Mouse (Mus musculus) heart, embryonic 10.5 days (tissue): ENCODE data around the gene Chrna7. TPM values are rescaled to one million over a fixed set of nuclear protein-coding genes. Genes with fewer than 3 reads are reported as not detected.

ENCODE experiments used
- DNase-seq: peaks from one replicate; pipeline ENCODE4 v3.0.0-alpha.2; 2017; ENCODE audit warnings: low spot score
- H3K27ac ChIP-seq: fragments of 300-500 bp; sonication (generic); 2 replicates; pipeline ENCODE4 v1.5.1; 2016; ENCODE audit warnings: mild to moderate bottlenecking
- H3K27me3 ChIP-seq: fragments of 300-500 bp; sonication (generic); 2 replicates; pipeline ENCODE4 v1.6.1; 2016; ENCODE audit warnings: mild to moderate bottlenecking; ENCODE audit not compliant: poor library complexity, insufficient read depth, severe bottlenecking
- H3K36me3 ChIP-seq: fragments of 300-500 bp; sonication (generic); 2 replicates; pipeline ENCODE4 v1.6.1; 2016; ENCODE audit warnings: mild to moderate bottlenecking, moderate library complexity
- H3K4me1 ChIP-seq: fragments of 300-500 bp; sonication (generic); 2 replicates; pipeline ENCODE4 v1.6.1; 2016; ENCODE audit warnings: mild to moderate bottlenecking
- H3K4me3 ChIP-seq: fragments of 300-500 bp; sonication (generic); 2 replicates; pipeline ENCODE4 v1.5.1; 2016; ENCODE audit warnings: mild to moderate bottlenecking, moderate library complexity
- H3K9me3 ChIP-seq: fragments of 300-500 bp; sonication (generic); 2 replicates; pipeline ENCODE4 v1.6.1; 2016; ENCODE audit warnings: mild to moderate bottlenecking, moderate library complexity
- WGBS: fragments of 180-500 bp; shearing (Covaris S2); methylation state at CpG from one replicate; pipeline ENCODE4 v1.1.7; 2016; 5-methylcytosine and 5-hydroxymethylcytosine counted together
- polyA plus RNA-seq: library from polyadenylated mRNA; unstranded; fragments of >200 nt; fragmentation: Nextera tagmentation; extraction: Ambion mirVana; gene quantifications from 2 replicates; pipeline ENCODE4 v1.2.1, GENCODE M21; 2016

The Chrna7 gene
- polyA plus RNA-seq: 1.3 and 1.7 TPM in 2 replicates

DNA sequence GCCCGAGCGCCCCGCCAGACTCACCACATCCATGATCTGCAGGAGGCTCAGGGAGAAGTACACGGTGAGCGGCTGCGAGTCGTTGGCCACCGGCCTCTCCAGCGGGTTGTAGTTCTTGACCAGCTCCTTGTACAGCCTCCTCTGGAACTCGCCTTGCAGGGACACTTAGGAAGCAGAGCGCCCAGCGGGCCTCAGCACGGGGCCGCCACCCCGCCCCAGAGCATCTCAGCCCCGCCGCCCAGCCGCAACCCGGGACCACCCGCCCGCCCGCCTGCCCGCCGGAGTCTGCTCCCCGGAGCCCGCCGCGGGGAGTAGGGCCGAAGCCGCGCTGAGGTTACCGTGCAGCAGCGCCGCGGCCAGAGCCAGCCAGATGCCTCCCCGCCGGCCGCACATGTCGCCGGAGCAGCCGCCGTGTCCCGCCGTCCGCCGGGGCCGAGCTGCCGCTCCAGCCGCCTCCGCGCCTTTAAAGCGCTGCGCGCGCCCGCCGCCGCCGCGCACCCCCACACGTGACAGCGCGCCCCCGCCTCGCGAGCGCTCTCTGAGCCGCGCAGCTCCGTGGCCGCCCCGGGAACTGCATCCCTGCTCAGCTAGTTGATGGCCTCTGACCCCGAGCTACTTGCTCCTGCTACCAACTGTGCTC lies at the start of gene Chrna7:
Gene Chrna7 (minus strand): TSS at position 486 of the 640 bp plus-strand sequence.
- Histone ChIP-seq H3K36me3 (no peaks in the 10 kb centered on the region), H3K4me3 (peak within 1 kb of the TSS; percentile 84), H3K4me1 (no peaks in the 10 kb centered on the region), H3K27ac (peak within 1 kb of the TSS; percentile 78), H3K9me3 (no peaks in the 10 kb centered on the region), H3K27me3 (no peaks in the 10 kb centered on the region)
- DNase-seq: peak; percentile 78
- WGBS: 1% methylated on average over 51 of the region's 73 CpGs

DNA sequence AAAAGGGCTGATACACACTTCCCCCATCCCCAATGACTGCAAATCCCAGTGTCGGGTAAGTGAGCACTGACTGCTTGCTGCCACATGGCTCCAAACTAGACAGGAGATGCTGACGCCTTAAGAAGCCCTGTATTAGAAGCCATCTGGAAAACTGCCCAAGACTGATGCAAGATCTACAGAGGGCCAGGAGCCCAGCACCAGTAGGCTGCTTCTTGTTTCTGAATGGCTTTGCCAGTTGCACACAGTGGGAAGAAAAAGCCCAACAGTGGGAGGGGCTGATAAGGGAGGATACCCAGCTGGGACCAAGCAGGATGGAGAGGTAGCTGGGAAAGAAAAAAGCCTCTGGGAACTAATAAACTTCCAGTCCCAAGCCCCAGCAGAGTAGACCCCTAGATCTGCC lies 37.0 kb upstream of the Chrna7 start:
- 0 out of 2 replicates have a peak, but pooled peaks cover 5% of the 10 kb centered on the region for H3K9me3 ChIP-seq
- DNase-seq: no peak
- H3K27me3 ChIP-seq: no peaks in the 10 kb centered on the region
- H3K27ac ChIP-seq: no peak overlapping the region
- H3K4me3 ChIP-seq: no peak overlapping the region
- H3K36me3 ChIP-seq: no peaks in the 10 kb centered on the region
- WGBS: 62% methylated on average over 2 of the region's 2 CpGs
- H3K4me1 ChIP-seq: no peaks in the 10 kb centered on the region

DNA sequence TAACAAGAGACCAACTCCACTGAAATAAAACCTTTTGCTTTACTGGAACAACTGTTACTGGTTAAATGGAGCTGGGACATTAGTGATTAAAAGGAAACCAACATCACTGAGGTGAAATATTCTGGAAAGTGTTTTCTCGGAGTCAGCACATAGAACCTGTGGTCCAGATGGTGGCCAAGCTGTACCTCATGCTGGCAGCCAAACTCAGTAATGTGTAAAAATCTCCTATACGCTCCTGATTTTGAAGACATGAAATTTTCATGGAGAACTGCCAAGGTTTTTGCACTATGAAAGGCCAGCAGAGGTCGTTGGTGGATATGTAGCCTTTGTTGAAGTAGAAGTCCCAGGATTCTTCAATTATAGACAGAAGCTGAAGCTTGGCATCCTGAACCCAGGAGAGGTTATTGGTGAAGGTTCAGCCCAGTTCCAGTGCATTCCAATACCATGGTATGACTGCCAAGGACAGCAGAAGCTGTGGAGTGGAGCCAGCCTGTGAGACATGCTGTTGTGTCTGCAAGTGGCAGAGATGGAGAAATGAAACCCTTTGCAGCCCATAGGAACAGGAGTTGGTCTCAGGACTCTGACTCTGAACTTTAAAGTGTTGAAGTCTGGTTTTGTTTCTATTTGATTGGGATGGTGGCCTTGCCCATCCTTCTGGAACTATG lies 25.6 kb upstream of the Chrna7 start:
- Histone ChIP-seq H3K4me1 (no peaks in the 10 kb centered on the region), H3K27me3 (no peaks in the 10 kb centered on the region), H3K9me3 (no peaks in the 10 kb centered on the region), H3K4me3 (no peak overlapping the region), H3K27ac (no peak overlapping the region), H3K36me3 (no peaks in the 10 kb centered on the region)
- 76% methylated on average over 3 of the region's 3 CpGs for WGBS
- DNase-seq: no peak

DNA sequence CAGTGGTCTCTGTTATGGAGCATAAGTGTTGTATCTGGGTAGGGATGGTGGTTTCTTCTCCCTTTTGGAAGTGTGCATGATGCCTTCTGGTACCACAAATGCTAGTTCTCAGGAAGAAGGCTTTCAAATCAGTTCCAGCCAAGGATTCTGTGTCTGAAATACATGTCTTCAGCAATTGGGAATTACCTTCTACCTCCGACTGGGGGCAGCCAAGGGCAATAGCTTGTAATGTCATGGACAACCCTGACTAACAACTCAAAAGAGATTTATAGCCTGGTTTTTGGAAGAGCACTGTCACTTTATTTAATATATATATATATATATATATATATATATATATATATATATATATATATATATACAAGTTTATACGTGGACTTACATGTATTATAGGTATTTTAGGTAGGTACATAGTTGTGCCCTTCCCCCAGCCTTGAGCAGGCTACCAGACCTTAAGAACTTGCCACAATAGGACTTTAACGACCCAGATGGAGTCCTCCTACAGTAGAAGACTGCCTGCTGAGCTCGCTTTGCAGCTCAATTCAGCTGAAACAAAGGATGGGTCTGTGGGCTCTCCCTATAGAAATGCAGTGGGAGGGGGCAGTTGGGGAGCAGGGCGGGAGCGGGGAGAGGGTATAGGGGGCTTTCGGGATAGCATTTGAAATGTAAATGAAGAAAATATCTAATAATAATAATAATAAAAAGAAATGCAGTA lies 12.9 kb upstream of the Chrna7 start:
- Histone ChIP-seq H3K27ac (no peak overlapping the region), H3K27me3 (no peaks in the 10 kb centered on the region), H3K9me3 (no peaks in the 10 kb centered on the region), H3K4me1 (no peaks in the 10 kb centered on the region), H3K4me3 (no peak overlapping the region), H3K36me3 (no peaks in the 10 kb centered on the region)
- no peak for DNase-seq
- 40% methylated on average over 7 of the region's 7 CpGs for WGBS

DNA sequence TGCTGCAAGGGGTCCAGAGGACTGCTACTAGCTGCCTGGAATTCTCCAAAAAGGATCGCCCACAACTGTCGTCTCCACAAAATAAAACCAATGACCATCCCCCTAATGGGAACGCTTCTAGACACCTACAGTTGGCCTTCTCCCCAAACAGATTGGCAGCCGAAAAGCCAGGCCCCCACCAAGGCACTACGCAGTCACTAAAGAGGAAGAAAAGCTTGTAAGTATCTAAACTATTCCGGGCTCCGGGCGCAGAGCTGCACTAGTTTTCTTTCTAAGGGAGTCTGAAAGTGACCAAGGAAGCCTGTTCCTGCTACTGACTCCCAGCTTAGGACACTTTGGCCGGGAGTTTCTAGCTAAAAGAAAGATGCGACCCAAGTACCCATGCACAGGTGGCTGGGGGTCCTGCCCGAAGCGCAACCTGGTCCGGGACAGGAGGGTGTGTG lies 707 bp downstream of the Chrna7 start:
- no peaks in the 10 kb centered on the region for H3K9me3 ChIP-seq
- no peaks in the 10 kb centered on the region for H3K4me1 ChIP-seq
- DNase-seq: no peak
- peak overlapping the region; percentile 84 for H3K4me3 ChIP-seq
- H3K27me3 ChIP-seq: no peaks in the 10 kb centered on the region
- H3K27ac ChIP-seq: no peak overlapping the region
- 4% methylated on average over 13 of the region's 13 CpGs for WGBS
- no peaks in the 10 kb centered on the region for H3K36me3 ChIP-seq

DNA sequence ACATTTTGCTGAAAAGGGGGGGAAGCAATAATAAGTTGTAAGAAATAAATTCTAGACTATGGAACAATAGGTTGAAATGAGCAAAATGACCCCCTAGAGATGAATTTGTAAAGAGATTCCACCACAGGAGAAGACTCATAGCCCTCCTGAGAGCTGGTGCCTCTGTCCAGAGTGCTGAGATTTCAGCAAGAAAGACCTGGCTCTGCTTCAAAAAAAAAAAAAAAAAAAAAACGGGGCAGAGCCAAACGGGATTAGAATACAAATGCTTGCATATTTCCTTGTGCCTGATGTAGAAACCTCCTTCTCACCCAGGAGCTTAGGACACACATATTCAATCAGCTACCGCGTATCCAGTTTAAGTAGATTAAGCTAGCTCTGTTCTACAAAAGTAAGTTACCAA lies 2.9 kb downstream of the Chrna7 start:
- Histone ChIP-seq H3K4me1 (no peaks in the 10 kb centered on the region), H3K27me3 (no peaks in the 10 kb centered on the region), H3K36me3 (no peaks in the 10 kb centered on the region), H3K9me3 (no peaks in the 10 kb centered on the region), H3K4me3 (no peak overlapping the region), H3K27ac (no peak overlapping the region)
- 17% methylated on average over 4 of the region's 4 CpGs for WGBS
- DNase-seq: no peak

DNA sequence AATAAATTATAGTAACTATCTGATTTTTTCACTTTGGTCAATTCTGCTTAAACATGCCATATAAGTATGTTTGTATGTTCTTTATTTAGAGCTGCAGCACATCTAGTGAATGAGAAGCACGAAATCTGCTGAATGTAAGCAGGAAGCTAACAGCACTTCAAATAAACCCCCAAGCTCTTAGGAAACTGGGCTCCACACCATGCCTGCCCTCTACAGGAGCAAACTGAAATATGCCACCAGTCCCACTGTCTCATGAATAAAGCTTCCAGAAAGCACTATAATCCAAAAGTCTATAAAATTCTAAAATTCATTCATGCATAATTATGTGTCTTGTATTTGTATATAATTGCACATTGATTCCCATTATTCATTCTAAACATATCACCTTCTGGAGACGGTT lies 5.2 kb downstream of the Chrna7 start:
- H3K9me3 ChIP-seq: no peaks in the 10 kb centered on the region
- no peak overlapping the region for H3K27ac ChIP-seq
- H3K36me3 ChIP-seq: no peaks in the 10 kb centered on the region
- no peak overlapping the region for H3K4me3 ChIP-seq
- no peak for DNase-seq
- 52% methylated on average over 2 of the region's 2 CpGs for WGBS
- no peaks in the 10 kb centered on the region for H3K27me3 ChIP-seq
- no peaks in the 10 kb centered on the region for H3K4me1 ChIP-seq

DNA sequence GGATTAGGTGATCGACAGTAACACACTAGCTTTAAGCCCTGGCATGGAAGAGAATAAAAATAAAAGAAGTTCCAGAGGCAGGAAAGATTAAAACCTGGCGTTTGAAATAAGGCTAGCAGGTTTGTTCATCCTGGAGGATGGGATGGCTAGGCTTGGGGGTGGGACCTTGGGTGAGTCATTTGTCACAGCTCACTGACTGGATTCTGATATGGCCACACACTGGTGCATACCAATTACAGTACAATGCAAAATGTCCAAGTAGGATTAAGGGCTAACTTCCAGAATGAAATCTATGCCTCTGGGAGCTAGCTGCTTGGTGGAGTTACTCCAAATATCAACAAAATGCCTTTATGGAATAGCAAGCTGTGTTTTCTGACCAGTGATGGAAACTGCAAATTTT lies 16.8 kb downstream of the Chrna7 start:
- no peaks in the 10 kb centered on the region for H3K36me3 ChIP-seq
- no peaks in the 10 kb centered on the region for H3K27me3 ChIP-seq
- H3K4me1 ChIP-seq: no peaks in the 10 kb centered on the region
- WGBS: 64% methylated on average over 2 of the region's 2 CpGs
- no peak overlapping the region for H3K4me3 ChIP-seq
- H3K27ac ChIP-seq: no peak overlapping the region
- no peak for DNase-seq
- no peaks in the 10 kb centered on the region for H3K9me3 ChIP-seq

DNA sequence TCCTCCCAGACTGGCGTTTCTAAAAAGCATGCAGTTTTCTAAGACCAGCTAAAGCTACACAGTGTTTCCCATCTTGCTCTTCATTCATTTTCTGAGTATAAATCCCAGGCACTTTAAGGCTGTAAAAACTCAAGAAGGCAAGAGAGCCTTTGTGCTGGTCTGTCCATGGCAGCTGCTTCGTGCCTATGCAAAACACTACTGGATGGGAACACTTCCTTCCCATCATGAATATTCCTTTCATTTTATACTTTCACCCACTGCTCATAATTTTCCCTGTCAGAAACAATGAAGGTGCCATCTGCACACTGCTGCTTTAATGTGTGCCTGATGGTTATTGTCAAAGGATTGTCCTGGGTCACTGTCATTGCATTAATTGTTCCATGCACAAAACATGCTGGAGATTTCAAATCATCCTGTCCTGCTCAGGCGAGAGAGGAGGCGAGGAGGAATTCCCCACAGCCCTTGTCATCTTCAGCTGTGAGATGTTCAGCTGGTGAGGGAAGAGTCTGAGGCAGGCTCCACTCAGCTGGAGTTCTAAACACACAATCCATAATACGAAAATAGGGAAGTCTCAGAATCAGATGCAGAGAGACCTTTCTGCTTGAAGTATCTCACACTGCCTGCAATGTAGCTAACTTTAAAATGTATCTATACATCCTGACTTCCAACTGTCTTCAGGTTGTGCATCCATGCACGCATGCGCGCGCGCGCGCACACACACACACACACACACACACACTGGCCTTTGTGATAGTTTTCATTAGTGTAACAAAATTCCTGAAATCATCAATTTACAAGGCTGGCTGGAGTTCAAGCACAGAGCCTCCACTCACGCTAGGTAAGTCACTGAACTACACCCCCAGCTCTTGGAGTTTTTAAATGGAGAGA lies 22.5 kb downstream of the Chrna7 start:
- no peaks in the 10 kb centered on the region for H3K9me3 ChIP-seq
- H3K27me3 ChIP-seq: no peaks in the 10 kb centered on the region
- DNase-seq: no peak
- H3K4me3 ChIP-seq: no peak overlapping the region
- no peak overlapping the region for H3K27ac ChIP-seq
- H3K4me1 ChIP-seq: no peaks in the 10 kb centered on the region
- 87% methylated on average over 13 of the region's 13 CpGs for WGBS
- no peaks in the 10 kb centered on the region for H3K36me3 ChIP-seq

DNA sequence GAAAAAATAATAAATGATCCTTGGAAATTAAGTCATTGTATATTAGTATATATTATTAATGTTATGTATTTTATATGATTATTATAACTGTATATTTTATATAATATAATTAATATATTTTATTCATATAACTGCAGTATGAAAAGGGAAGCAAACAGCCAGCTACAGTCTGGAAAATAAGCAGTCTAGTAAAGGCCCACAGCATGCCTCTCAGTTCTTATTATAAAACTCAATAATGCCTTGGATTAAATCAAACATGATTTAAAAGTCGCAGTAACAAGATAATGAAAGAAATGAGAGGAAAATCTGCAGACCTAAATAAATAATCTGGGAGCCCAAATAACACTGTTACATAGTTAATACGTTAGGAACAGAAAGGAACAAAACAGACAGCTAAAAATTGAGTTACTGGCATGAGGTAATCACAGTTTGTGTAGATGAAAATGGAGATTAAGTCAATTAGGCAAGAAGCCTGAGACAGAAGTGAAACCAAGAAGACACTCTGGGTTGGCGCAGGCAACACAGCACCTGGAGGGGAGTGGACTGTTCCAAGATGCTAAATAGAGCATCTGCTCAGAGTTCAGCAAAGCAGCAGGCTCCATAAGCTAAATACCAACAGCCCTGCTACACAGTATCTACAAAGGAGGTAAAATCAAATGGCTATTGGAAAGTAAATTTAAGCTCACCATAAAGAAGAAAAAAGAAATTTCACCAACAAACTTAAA lies 42.1 kb downstream of the Chrna7 start:
- DNase-seq: no peak
- WGBS: 75% methylated on average over 3 of the region's 3 CpGs
- H3K27me3 ChIP-seq: no peaks in the 10 kb centered on the region
- no peak overlapping the region for H3K27ac ChIP-seq
- H3K4me1 ChIP-seq: peaks cover 11% of the 10 kb centered on the region; the same call in 1 of the 2 replicates
- H3K4me3 ChIP-seq: no peak overlapping the region
- no peaks in the 10 kb centered on the region for H3K9me3 ChIP-seq
- H3K36me3 ChIP-seq: no peaks in the 10 kb centered on the region

DNA sequence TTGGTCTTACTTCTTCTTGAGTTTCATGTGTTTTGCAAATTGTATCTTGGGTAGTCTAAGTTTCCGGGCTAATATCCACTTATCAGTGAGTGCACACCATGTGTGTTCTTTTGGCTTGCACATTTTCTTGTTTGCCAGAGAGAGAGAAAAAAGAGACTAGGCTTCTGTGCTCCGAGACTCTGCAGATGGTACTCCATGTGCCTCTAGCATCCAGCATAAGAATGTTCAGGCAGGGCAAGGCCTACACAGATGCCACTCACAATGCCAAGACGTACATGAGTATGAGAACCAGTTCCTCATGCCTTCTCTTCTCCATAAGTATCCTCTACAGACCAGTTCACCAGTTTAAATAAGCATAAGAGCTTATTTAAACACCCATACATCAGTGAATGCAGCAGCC lies 47.8 kb downstream of the Chrna7 start:
- 82% methylated on average over 3 of the region's 3 CpGs for WGBS
- Histone ChIP-seq H3K36me3 (no peaks in the 10 kb centered on the region), H3K4me3 (no peak overlapping the region), H3K27me3 (no peaks in the 10 kb centered on the region), H3K27ac (no peak overlapping the region), H3K9me3 (no peaks in the 10 kb centered on the region), H3K4me1 (peaks cover 11% of the 10 kb centered on the region; the same call in 1 of the 2 replicates)
- DNase-seq: no peak

DNA sequence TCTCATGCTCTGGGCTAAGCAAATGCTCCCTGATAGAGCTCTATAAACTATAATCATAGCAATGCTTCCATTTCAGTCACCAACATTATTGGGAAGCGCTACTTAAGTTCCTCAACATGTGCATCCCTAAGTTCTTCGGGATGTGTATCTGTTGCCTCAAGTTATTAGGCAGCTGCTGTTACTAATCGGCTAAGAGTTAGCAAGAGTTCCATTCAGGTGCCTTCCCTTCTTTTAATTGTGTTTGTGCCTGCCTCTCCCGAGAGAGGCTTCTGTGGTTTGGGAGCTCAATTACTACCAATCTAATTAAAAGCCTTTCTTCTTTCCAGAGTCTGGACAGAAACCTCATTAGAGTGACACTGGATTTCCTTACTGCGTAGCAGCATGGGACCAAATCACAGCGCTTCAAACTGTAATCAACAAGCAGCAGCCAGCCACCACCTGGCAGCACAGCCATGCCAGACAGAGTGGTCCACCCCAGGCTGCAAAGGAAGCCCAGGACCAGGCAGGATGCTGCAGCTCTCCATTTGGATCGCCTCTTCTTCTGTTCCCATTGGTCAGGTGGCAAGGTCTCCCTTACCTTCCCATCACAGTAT lies 50.0 kb downstream of the Chrna7 start:
- Histone ChIP-seq H3K36me3 (no peaks in the 10 kb centered on the region), H3K27me3 (no peaks in the 10 kb centered on the region), H3K27ac (no peak overlapping the region), H3K4me1 (peaks cover under 1% of the 10 kb centered on the region; the same call in 1 of the 2 replicates), H3K4me3 (no peak overlapping the region), H3K9me3 (no peaks in the 10 kb centered on the region)
- 79% methylated on average over 7 of the region's 7 CpGs for WGBS
- DNase-seq: no peak
